Mouse (Mus musculus): Measurements from ENCODE around the gene Acat3. TPM values are rescaled to one million over a fixed set of nuclear protein-coding genes. Genes with fewer than 3 reads are reported as not detected.
"Not testable (repeated sequence)": the region's sequence is repeated elsewhere in the genome, so short reads cannot be mapped to it uniquely, and the experiment has no call there.

Acat3 gene
- polyA plus RNA-seq (2014; fragmentation: Nextera tagmentation; extraction: Ambion mirVana) = 0.56 and 1.00 TPM in 2 replicates

- Histone ChIP-seq H3K27ac (replicated peaks; ENCODE audit: low read depth, low read length) (no peak within 1 kb of the TSS), H3K4me1 (ENCODE audit: control insufficient read depth, insufficient read depth, low read length) (no peaks in the 10 kb centered on the region), H3K27me3 (ENCODE audit: control insufficient read depth, insufficient read depth, low read length) (no peaks in the 10 kb centered on the region), H3K36me3 (replicated peaks; ENCODE audit: control insufficient read depth, insufficient read depth, low read depth, low read length) (peaks cover 4% of the 10 kb centered on the region), H3K4me2 (ENCODE audit: low read depth, low read length) (peak within 1 kb of the TSS; percentile 41), H3K9ac (replicated peaks; ENCODE audit: low read length) (no peak within 1 kb of the TSS), H3K4me3 (ENCODE audit: low read depth, low read length) (no peak within 1 kb of the TSS), H3K9me3 (replicated peaks; ENCODE audit: control insufficient read depth, low read length) (no peaks in the 10 kb centered on the region)
- peak; percentile 69 for ATAC-seq (replicated peaks; ENCODE audit: insufficient number of reproducible peaks, low FRiP score, low TSS enrichment, low read depth)
- DNase-seq (ENCODE audit: low spot score) = no peak
- WGBS = 20% methylated on average over 26 of the region's 27 CpGs
Observed at GRCm38 (mm10) chr17:12940151-12940805, at the start of gene Acat3. Acat3 (minus strand) TSS chr17:12940600.

DNA sequence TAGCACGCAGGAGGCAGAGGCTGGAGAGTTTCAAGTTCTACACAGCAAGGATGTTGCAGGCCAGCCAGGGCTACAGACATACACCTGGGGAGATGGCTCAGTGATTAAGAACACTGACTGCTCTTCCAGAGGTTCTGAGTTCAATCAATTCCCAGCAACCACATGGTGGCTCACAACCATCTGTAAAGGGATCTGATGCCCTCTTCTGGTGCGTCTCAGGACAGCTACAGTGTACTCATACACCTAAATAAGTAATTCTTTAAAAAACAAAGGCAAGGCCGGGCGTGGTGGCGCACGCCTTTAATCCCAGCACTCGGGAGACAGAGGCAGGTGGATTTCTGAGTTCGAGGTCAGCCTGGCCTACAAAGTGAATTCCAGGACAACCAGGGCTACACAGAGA is 47.7 kb upstream of the Acat3 start:
- not testable (repeated sequence) for H3K9me3 ChIP-seq (replicated peaks; ENCODE audit: control insufficient read depth, low read length); H3K9ac ChIP-seq (replicated peaks; ENCODE audit: low read length); DNase-seq (ENCODE audit: low spot score); H3K4me1 ChIP-seq (ENCODE audit: control insufficient read depth, insufficient read depth, low read length); H3K4me2 ChIP-seq (ENCODE audit: low read depth, low read length); H3K4me3 ChIP-seq (ENCODE audit: low read depth, low read length); H3K27ac ChIP-seq (replicated peaks; ENCODE audit: low read depth, low read length); H3K36me3 ChIP-seq (replicated peaks; ENCODE audit: control insufficient read depth, insufficient read depth, low read depth, low read length); H3K27me3 ChIP-seq (ENCODE audit: control insufficient read depth, insufficient read depth, low read length); ATAC-seq (replicated peaks; ENCODE audit: insufficient number of reproducible peaks, low FRiP score, low TSS enrichment, low read depth)
- 94% methylated on average over 8 of the region's 8 CpGs for WGBS

DNA sequence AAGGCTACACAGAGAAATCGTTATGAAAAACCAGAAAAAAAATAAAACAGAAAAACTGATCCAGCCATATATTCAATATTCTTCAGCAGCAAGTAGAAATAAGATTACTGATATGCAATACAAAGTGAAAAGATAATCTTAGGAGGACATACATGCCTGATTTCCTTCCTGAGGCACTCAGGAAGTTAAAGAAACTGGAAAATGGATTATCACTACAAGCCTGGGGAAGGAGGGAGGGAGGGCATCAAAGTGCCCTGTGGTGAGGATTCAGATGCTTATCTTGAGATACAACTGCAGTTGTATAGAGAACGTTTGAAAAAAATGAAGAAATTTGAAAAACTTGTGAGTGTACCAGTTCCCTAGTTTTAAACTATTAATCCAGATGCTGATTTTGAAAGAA is 43.6 kb upstream of the Acat3 start:
- no peaks in the 10 kb centered on the region for H3K9me3 ChIP-seq (replicated peaks; ENCODE audit: control insufficient read depth, low read length)
- no peaks in the 10 kb centered on the region; the same call in none of the 2 replicates for H3K36me3 ChIP-seq (replicated peaks; ENCODE audit: control insufficient read depth, insufficient read depth, low read depth, low read length)
- H3K9ac ChIP-seq (replicated peaks; ENCODE audit: low read length) = no peak overlapping the region
- no peaks in the 10 kb centered on the region for H3K27me3 ChIP-seq (ENCODE audit: control insufficient read depth, insufficient read depth, low read length)
- H3K4me2 ChIP-seq (ENCODE audit: low read depth, low read length) = no peak overlapping the region
- H3K27ac ChIP-seq (replicated peaks; ENCODE audit: low read depth, low read length) = no peak overlapping the region
- 83% methylated on average over 2 of the region's 2 CpGs for WGBS
- H3K4me1 ChIP-seq (ENCODE audit: control insufficient read depth, insufficient read depth, low read length) = no peaks in the 10 kb centered on the region
- DNase-seq (ENCODE audit: low spot score) (no peak), ATAC-seq (replicated peaks; ENCODE audit: insufficient number of reproducible peaks, low FRiP score, low TSS enrichment, low read depth) (no peak)
- H3K4me3 ChIP-seq (ENCODE audit: low read depth, low read length) = no peak overlapping the region

- peaks cover 2% of the 10 kb centered on the region for H3K36me3 ChIP-seq (replicated peaks; ENCODE audit: control insufficient read depth, insufficient read depth, low read depth, low read length)
- 100% methylated on average over 1 of the region's 1 CpGs for WGBS
- ATAC-seq (replicated peaks; ENCODE audit: insufficient number of reproducible peaks, low FRiP score, low TSS enrichment, low read depth) = no peak
- no peak for DNase-seq (ENCODE audit: low spot score)
- H3K9ac ChIP-seq (replicated peaks; ENCODE audit: low read length) = no peak overlapping the region
- no peaks in the 10 kb centered on the region for H3K27me3 ChIP-seq (ENCODE audit: control insufficient read depth, insufficient read depth, low read length)
- no peaks in the 10 kb centered on the region for H3K9me3 ChIP-seq (replicated peaks; ENCODE audit: control insufficient read depth, low read length)
- H3K4me1 ChIP-seq (ENCODE audit: control insufficient read depth, insufficient read depth, low read length) = no peaks in the 10 kb centered on the region
- H3K27ac ChIP-seq (replicated peaks; ENCODE audit: low read depth, low read length) = no peak overlapping the region
- H3K4me3 ChIP-seq (ENCODE audit: low read depth, low read length) = no peak overlapping the region
- no peak overlapping the region for H3K4me2 ChIP-seq (ENCODE audit: low read depth, low read length)
Observed at GRCm38 (mm10) chr17:12978546-12978945, 38.1 kb upstream of the Acat3 start.

- Histone ChIP-seq H3K4me1 (ENCODE audit: control insufficient read depth, insufficient read depth, low read length) (no peaks in the 10 kb centered on the region), H3K36me3 (replicated peaks; ENCODE audit: control insufficient read depth, insufficient read depth, low read depth, low read length) (peaks cover 2% of the 10 kb centered on the region), H3K9me3 (replicated peaks; ENCODE audit: control insufficient read depth, low read length) (no peaks in the 10 kb centered on the region), H3K9ac (replicated peaks; ENCODE audit: low read length) (no peak overlapping the region), H3K27ac (replicated peaks; ENCODE audit: low read depth, low read length) (no peak overlapping the region), H3K4me3 (ENCODE audit: low read depth, low read length) (no peak overlapping the region), H3K4me2 (ENCODE audit: low read depth, low read length) (no peak overlapping the region), H3K27me3 (ENCODE audit: control insufficient read depth, insufficient read depth, low read length) (no peaks in the 10 kb centered on the region)
- 91% methylated on average over 2 of the region's 2 CpGs for WGBS
- ATAC-seq (replicated peaks; ENCODE audit: insufficient number of reproducible peaks, low FRiP score, low TSS enrichment, low read depth) = no peak
- DNase-seq (ENCODE audit: low spot score) = no peak
Observed at GRCm38 (mm10) chr17:12973851-12974250, 33.5 kb upstream of the Acat3 start.

- no peak overlapping the region for H3K4me2 ChIP-seq (ENCODE audit: low read depth, low read length)
- H3K4me1 ChIP-seq (ENCODE audit: control insufficient read depth, insufficient read depth, low read length) = no peaks in the 10 kb centered on the region
- WGBS = 92% methylated on average over 2 of the region's 2 CpGs
- no peak overlapping the region for H3K27ac ChIP-seq (replicated peaks; ENCODE audit: low read depth, low read length)
- no peak for DNase-seq (ENCODE audit: low spot score)
- H3K36me3 ChIP-seq (replicated peaks; ENCODE audit: control insufficient read depth, insufficient read depth, low read depth, low read length) = no peaks in the 10 kb centered on the region; the same call in none of the 2 replicates
- no peaks in the 10 kb centered on the region for H3K9me3 ChIP-seq (replicated peaks; ENCODE audit: control insufficient read depth, low read length)
- H3K27me3 ChIP-seq (ENCODE audit: control insufficient read depth, insufficient read depth, low read length) = no peaks in the 10 kb centered on the region
- no peak for ATAC-seq (replicated peaks; ENCODE audit: insufficient number of reproducible peaks, low FRiP score, low TSS enrichment, low read depth)
- H3K9ac ChIP-seq (replicated peaks; ENCODE audit: low read length) = no peak overlapping the region
- no peak overlapping the region for H3K4me3 ChIP-seq (ENCODE audit: low read depth, low read length)
Observed at GRCm38 (mm10) chr17:12967173-12967572, 26.8 kb upstream of the Acat3 start.

GRCm38 (mm10) chr17:12963476-12963875 is 23.1 kb upstream of the Acat3 start:
- no peaks in the 10 kb centered on the region for H3K4me1 ChIP-seq (ENCODE audit: control insufficient read depth, insufficient read depth, low read length)
- ATAC-seq (replicated peaks; ENCODE audit: insufficient number of reproducible peaks, low FRiP score, low TSS enrichment, low read depth) (no peak), DNase-seq (ENCODE audit: low spot score) (no peak)
- H3K4me2 ChIP-seq (ENCODE audit: low read depth, low read length) = no peak overlapping the region
- H3K9me3 ChIP-seq (replicated peaks; ENCODE audit: control insufficient read depth, low read length) = no peaks in the 10 kb centered on the region
- no peak overlapping the region for H3K4me3 ChIP-seq (ENCODE audit: low read depth, low read length)
- H3K36me3 ChIP-seq (replicated peaks; ENCODE audit: control insufficient read depth, insufficient read depth, low read depth, low read length) = no peaks in the 10 kb centered on the region; the same call in none of the 2 replicates
- 93% methylated on average over 3 of the region's 3 CpGs for WGBS
- no peak overlapping the region for H3K9ac ChIP-seq (replicated peaks; ENCODE audit: low read length)
- H3K27ac ChIP-seq (replicated peaks; ENCODE audit: low read depth, low read length) = no peak overlapping the region
- H3K27me3 ChIP-seq (ENCODE audit: control insufficient read depth, insufficient read depth, low read length) = no peaks in the 10 kb centered on the region

- under 1% methylated on average over 42 of the region's 42 CpGs for WGBS
- Histone ChIP-seq H3K4me1 (ENCODE audit: control insufficient read depth, insufficient read depth, low read length) (no peaks in the 10 kb centered on the region), H3K4me2 (ENCODE audit: low read depth, low read length) (peak within 1 kb of the TSS; percentile 72), H3K27me3 (ENCODE audit: control insufficient read depth, insufficient read depth, low read length) (no peaks in the 10 kb centered on the region), H3K9me3 (replicated peaks; ENCODE audit: control insufficient read depth, low read length) (no peaks in the 10 kb centered on the region), H3K9ac (replicated peaks; ENCODE audit: low read length) (peak within 1 kb of the TSS; percentile 57), H3K36me3 (replicated peaks; ENCODE audit: control insufficient read depth, insufficient read depth, low read depth, low read length) (no peaks in the 10 kb centered on the region; the same call in 1 of the 2 replicates), H3K27ac (replicated peaks; ENCODE audit: low read depth, low read length) (peak within 1 kb of the TSS; percentile 75), H3K4me3 (ENCODE audit: low read depth, low read length) (peak within 1 kb of the TSS; percentile 68)
- DNase-seq (ENCODE audit: low spot score) (peak; percentile 94), ATAC-seq (replicated peaks; ENCODE audit: insufficient number of reproducible peaks, low FRiP score, low TSS enrichment, low read depth) (peak; percentile 98)
Observed at GRCm38 (mm10) chr17:12960331-12960873, 20.0 kb upstream of the Acat3 start, which contains the start of gene Acat2. Acat2 (minus strand) TSS chr17:12960747.
